Mouse (Mus musculus) lung, adult 2 months (tissue): ENCODE measurements around the gene Disp1.

Experiments
- CTCF ChIP-seq: fragments of 200-500 bp; IDR thresholded peaks from 2 replicates; pipeline ENCODE4 v1.5.1; 2011; ENCODE audit warnings: mild to moderate bottlenecking, low read length, control low read depth; ENCODE audit not compliant: insufficient read depth
- POLR2A ChIP-seq: fragments of 200-500 bp; IDR thresholded peaks from 2 replicates; pipeline ENCODE4 v1.6.1; 2011; ENCODE audit warnings: low read depth, mild to moderate bottlenecking, control low read depth, low read length, borderline replicate concordance; ENCODE audit errors: extremely low read depth

DNA sequence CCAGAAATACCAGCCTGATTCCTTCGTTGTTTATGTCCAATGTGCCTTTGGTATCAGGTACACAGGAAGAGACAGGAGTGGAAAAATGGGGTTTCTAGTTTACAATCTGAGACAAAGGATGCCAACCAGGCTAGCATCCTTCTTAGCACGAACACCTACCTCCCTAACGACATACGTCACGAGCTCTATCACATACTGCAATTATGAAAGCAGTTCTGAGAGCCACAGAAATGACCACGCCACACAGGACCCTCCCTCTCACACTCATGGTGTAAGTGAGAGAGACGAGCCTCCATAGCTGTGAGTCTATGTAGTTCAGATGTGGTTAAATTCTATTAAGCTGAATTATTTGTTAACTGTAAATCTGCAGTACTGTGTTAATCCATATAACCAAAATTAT is 78.1 kb downstream of the Disp1 start:
- TF ChIP-seq POLR2A (no peak), CTCF (no peak)
